Mouse (Mus musculus): ENCODE measurements around the gene Cd36.

DNA sequence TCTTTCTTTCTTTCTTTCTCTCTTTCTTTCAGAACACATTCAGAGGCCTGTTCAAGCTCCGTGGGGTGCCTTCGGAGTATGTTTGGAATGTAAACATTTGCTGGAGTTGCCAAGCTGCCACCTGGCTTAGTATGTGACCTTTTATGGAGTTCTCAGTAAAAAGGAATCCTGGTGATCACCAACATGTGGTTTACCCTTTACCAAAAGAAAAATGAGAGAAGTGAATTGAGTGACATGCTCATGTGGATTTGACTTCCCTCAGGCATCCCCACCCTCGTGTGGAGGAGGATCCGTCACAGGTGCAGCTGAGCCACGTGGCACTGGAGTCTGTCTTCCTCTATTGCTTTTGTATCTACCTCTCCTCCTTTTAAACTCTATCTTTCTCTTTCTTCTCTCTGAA, 141.5 kb downstream of the Cd36 start:
- no peak for TF ChIP-seq GATA1 (IDR thresholded peaks at IDR 0.05; ENCODE audit: borderline replicate concordance, low read length)
- no peak for TF ChIP-seq FLI1 (IDR thresholded peaks at IDR 0.05; ENCODE audit: low read length)

Data from megakaryocyte, embryonic 14.5 days (primary cell).